24 mouse cellular contexts compared by ENCODE assay signal in the genomic region with DNA sequence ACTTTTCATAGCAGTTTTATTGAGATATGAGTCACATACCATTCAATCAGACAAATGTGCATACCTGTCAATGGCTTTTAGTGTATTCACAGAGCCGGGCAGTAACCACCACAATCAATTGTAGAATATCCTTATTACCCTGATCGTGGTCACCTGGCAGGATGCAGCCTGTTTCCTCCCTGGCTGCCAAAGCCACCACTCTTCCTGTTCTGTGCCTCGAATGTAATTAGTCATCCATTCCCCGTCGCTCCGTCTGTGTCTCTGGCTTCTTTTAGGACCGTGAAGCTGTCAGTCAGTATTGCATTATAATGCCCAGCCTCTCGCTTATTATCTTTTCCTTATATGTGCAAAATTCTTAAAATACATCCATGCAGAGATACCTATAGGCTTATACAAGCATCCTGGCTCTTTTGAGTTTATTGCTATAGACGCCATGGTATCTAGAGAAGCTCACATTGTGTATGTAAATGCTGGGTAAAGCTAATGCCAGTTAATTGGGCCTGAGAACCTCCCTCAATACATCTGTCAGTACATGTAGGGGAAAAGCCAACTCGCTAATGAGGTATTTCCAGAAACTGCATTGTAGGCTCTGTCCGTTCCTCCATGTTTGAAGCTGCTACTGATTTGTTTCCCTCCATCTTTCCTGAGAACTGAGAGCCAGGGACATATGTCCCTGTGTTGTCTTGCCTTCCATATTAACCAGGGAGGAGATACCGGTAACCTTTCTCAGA.
A peak's percentile ranks its signal among the peaks of the same experiment; 100 is the strongest.
DNase-seq lines count a peak whose midpoint lies in the region; ATAC-seq lines count a peak whose summit lies in the region.
"Had no signal": no experiment of that assay in that cellular context is flagged by ENCODE, and none has a peak within 500 bp of the region (broad histone marks: within the 10 kb centered on the region; RNA-seq: fewer than 3 reads in every experiment).

No protein-coding gene starts in this region.

- no peaks in the 10 kb centered on the region for H3K27me3 ChIP-seq in forebrain, embryonic 13.5 days
- H3K27me3 ChIP-seq in forebrain, embryonic 10.5 days (ENCODE audit: poor library complexity, severe bottlenecking), result no peaks in the 10 kb centered on the region
- H3K27me3 ChIP-seq: embryonic facial prominence, embryonic 15.5 days; kidney, embryonic 15.5 days; midbrain, embryonic 13.5 days; neural tube, embryonic 12.5 days had no signal

- peaks cover 20% of the 10 kb centered on the region for H3K4me1 ChIP-seq in forebrain, embryonic 13.5 days
- peaks cover 30% of the 10 kb centered on the region for H3K4me1 ChIP-seq in forebrain, embryonic 10.5 days
- H3K4me1 ChIP-seq: embryonic facial prominence, embryonic 15.5 days; kidney, embryonic 15.5 days had no signal

- no peak for ATAC-seq in forebrain, embryonic 13.5 days
- peak; percentile 99 for ATAC-seq in common myeloid progenitor, adult 5-6 weeks (replicated peaks; ENCODE audit: low read depth, poor library complexity, severe bottlenecking)
- ATAC-seq: liver, postnatal 0 days; midbrain, embryonic 13.5 days had no signal

- H3K4me2 ChIP-seq in forebrain, embryonic 13.5 days, result peak overlapping the region; percentile 18; the same call in 1 of the 2 replicates
- H3K4me2 ChIP-seq: embryonic facial prominence, embryonic 15.5 days; hindbrain, embryonic 14.5 days; kidney, embryonic 15.5 days; midbrain, embryonic 13.5 days; neural tube, embryonic 12.5 days had no signal

- peaks cover 14% of the 10 kb centered on the region for H3K9me3 ChIP-seq in forebrain, embryonic 13.5 days (replicated peaks)
- peaks cover 11% of the 10 kb centered on the region for H3K9me3 ChIP-seq in forebrain, embryonic 10.5 days

- H3K9ac ChIP-seq in forebrain, embryonic 13.5 days, result no peak overlapping the region
- H3K9ac ChIP-seq: embryonic facial prominence, embryonic 15.5 days; hindbrain, embryonic 14.5 days; kidney, embryonic 15.5 days; liver, postnatal 0 days; midbrain, embryonic 13.5 days; neural tube, embryonic 12.5 days had no signal

- no peak overlapping the region for H3K4me3 ChIP-seq in forebrain, embryonic 13.5 days
- H3K4me3 ChIP-seq in forebrain, embryonic 10.5 days, result no peak overlapping the region
- H3K4me3 ChIP-seq: embryonic facial prominence, embryonic 15.5 days; heart, embryonic 10.5 days; kidney, embryonic 15.5 days; left cerebral cortex, adult 2 months; midbrain, embryonic 13.5 days; neural tube, embryonic 12.5 days had no signal

- no peak overlapping the region; the same call in 1 of the 2 replicates for H3K27ac ChIP-seq in forebrain, embryonic 13.5 days
- H3K27ac ChIP-seq in forebrain, embryonic 10.5 days, result no peak overlapping the region
- H3K27ac ChIP-seq: embryonic facial prominence, embryonic 15.5 days; heart, embryonic 10.5 days; hindbrain, embryonic 14.5 days; kidney, embryonic 15.5 days; left cerebral cortex, adult 2 months; midbrain, embryonic 13.5 days; neural tube, embryonic 12.5 days had no signal

- DNase-seq in forebrain, embryonic 10.5 days (ENCODE audit: extremely low spot score, low spot score), result no peak
- peak; percentile 18 for DNase-seq in kidney, postnatal 14 days
- no peak for DNase-seq in kidney, adult 8-10 months
- DNase-seq in layer of hippocampus, adult 11-12 months (ENCODE audit: low spot score), result no peak
- no peak for DNase-seq in B cell, adult 2 months
- DNase-seq: adrenal gland, adult 8-10 months; cerebellum, adult 11-12 months; cerebellum, postnatal 25 days; gastrocnemius, postnatal 36 days; left cerebral cortex, postnatal 4 days; liver; liver, postnatal 0 days; lung, postnatal 4 days; spleen, adult 18-20 months; thymus, postnatal 25 days had no signal

- 33% methylated on average over 12 of the region's 12 CpGs for WGBS in forebrain, embryonic 13.5 days
- WGBS in forebrain, embryonic 10.5 days, result 74% methylated on average over 12 of the region's 12 CpGs

- H3K36me3 ChIP-seq in forebrain, embryonic 13.5 days (ENCODE audit: poor library complexity, severe bottlenecking), result no peaks in the 10 kb centered on the region
- peaks cover 7% of the 10 kb centered on the region; the same call in 1 of the 2 replicates for H3K36me3 ChIP-seq in forebrain, embryonic 10.5 days (replicated peaks)
- H3K36me3 ChIP-seq: heart, embryonic 10.5 days; midbrain, embryonic 13.5 days; neural tube, embryonic 12.5 days had no signal
